Mouse (Mus musculus): ENCODE data around the gene Dcp1b.

Gene Dcp1b

GRCm38 (mm10) chr6:119233066-119233465 is 58.0 kb downstream of the Dcp1b start:
- no peak for DNase-seq (ENCODE audit: low spot score)

DNA sequence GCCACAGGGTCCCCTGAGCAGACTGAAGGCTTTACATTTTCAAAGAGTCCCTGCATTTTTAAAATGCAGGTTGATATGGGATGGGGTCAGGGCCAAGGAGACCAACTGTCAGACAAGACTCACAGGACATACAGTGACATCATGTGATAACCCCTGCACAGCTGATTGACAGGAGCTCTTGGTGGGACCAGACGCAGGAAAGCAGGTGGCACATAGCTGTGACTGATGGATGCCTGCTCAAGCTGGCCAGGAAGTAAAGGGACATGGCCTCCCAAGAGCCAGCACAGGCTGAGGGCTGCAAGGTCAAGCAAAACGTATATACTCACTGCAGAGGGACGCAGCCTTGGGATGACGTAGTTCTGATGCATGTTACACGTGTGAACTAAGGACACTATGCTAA is 60.4 kb downstream of the Dcp1b start:
- DNase-seq (ENCODE audit: low spot score): no peak

DNA sequence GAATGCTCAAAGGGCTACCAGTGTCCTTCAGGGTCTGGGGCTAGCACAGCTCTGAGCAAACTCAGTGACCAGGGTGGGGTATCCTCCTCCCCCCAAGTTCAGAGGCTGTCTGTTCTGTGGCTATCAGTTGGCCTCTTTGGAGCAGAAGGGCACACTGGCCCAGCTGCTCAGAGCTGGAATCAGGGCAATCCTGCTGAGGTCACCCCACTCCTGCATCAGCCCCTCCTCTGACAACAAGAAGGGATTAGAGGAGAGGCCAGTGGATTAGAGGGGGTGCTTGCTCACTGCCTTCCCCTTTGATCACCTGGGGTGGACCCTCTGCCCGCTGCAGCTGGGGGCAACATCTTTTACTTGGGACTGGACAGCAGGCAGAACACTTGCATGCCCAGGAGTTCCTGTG is 61.2 kb downstream of the Dcp1b start, which contains the start of gene Cacna2d4:
TSS of gene Cacna2d4 (plus strand) at position 286 of the 400 bp plus-strand sequence.
- no peak for DNase-seq (ENCODE audit: low spot score)

GRCm38 (mm10) chr6:119237427-119237989 is 62.5 kb downstream of the Dcp1b start:
- no peak for DNase-seq (ENCODE audit: low spot score)

GRCm38 (mm10) chr6:119239341-119240005 is 64.4 kb downstream of the Dcp1b start:
- no peak for DNase-seq (ENCODE audit: low spot score)

- no peak for DNase-seq (ENCODE audit: low spot score)
Observed at GRCm38 (mm10) chr6:119240256-119240655, 65.2 kb downstream of the Dcp1b start.

DNA sequence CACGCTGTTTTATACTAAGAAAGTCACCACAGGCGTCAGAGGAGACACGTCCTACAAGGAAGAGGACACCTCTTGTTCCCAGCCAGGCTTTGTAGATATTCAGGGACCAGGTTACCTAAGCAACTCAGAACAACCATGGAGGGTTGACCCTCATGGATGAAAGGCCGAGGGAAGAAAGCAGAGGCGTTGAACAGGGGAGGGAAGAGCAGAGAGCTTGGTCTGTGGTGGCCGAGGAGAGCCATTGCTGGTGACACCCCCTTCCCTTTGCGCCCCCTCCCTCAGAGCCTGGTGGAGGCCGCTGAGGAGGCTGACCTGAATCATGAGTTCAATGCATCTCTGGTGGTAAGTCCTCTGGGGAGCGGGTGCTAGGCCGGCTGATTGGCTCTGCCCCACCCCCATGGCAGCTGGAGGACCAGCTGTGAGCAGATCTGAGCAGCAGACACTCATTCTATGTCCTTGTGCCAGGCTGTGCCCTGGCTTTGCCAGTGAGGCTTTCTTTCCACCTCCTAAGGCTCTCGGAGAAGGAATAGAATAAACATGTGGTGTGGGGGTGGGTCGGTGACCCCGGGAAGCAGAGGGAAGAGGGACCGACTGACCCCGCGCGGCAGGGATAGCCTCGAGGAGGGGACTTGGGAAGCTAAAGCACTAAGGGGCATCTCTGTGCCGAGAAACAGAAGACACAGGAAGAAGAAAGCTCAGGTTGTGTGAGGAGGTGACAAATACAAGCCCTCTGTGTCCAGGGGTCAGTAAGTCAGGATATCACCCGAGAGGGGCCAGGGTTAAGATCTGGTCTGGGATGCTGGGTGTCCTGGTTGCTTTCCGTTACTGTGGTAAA is 66.0 kb downstream of the Dcp1b start:
- DNase-seq (ENCODE audit: low spot score): no peak

DNA sequence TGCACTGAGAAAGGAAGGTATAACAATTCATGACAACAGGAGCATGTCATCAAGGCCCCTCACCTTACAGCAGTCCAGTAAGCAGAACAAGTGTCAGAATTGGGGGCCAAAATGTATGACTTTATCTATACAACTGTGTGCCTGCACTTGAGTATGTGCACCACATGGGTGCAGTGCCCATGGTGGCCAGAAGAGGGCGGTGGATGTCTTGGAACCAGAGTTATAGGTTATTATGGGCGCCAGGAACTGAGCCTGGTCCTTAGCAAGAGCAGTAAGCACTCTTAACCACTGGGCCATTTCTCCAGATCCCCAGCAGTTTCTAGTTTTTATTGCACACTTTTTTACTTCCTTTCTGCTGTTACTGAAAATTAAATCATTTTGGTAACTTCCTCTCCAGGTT is 71.0 kb downstream of the Dcp1b start:
- no peak for DNase-seq (ENCODE audit: low spot score)

- DNase-seq (ENCODE audit: low spot score): no peak
Observed at GRCm38 (mm10) chr6:119248578-119248977, 73.5 kb downstream of the Dcp1b start.

GRCm38 (mm10) chr6:119249726-119250125 is 74.7 kb downstream of the Dcp1b start:
- no peak for DNase-seq (ENCODE audit: low spot score)

- DNase-seq (ENCODE audit: low spot score): no peak
Observed at GRCm38 (mm10) chr6:119251704-119252103, 76.7 kb downstream of the Dcp1b start.
